Mouse (Mus musculus) kidney, embryonic 15.5 days (tissue): ENCODE results near the gene Dpp4. TPM values are rescaled to one million over a fixed set of nuclear protein-coding genes. Genes with fewer than 3 reads are reported as not detected.

Experiments used
- ATAC-seq: fragments of 200-750 bp; cut with Nextera tagmentation; replicated peaks from 2 replicates; pipeline ENCODE4 v1.8.0; 2017; ENCODE audit warnings: moderate TSS enrichment; ENCODE audit not compliant: low FRiP score
- H3K27ac ChIP-seq: fragments of 300-500 bp; sonication (generic); 2 replicates; pipeline ENCODE4 v1.5.1; 2015; ENCODE audit warnings: mild to moderate bottlenecking, inconsistent platforms
- H3K27me3 ChIP-seq: fragments of 300-500 bp; sonication (generic); 2 replicates; pipeline ENCODE4 v1.6.1; 2015; ENCODE audit warnings: inconsistent platforms
- H3K36me3 ChIP-seq: fragments of 300-500 bp; sonication (generic); 2 replicates; pipeline ENCODE4 v1.6.1; 2015; ENCODE audit warnings: inconsistent platforms
- H3K4me1 ChIP-seq: fragments of 300-500 bp; sonication (generic); 2 replicates; pipeline ENCODE4 v1.6.1; 2015; ENCODE audit warnings: inconsistent platforms
- H3K4me2 ChIP-seq: fragments of 300-500 bp; sonication (generic); 2 replicates; pipeline ENCODE4 v1.6.1; 2015; ENCODE audit warnings: moderate library complexity, mild to moderate bottlenecking, inconsistent platforms
- H3K4me3 ChIP-seq: fragments of 300-500 bp; sonication (generic); replicated peaks from 2 replicates; pipeline ENCODE4 v1.5.1; 2015; ENCODE audit warnings: mild to moderate bottlenecking, inconsistent platforms
- H3K9ac ChIP-seq: fragments of 300-500 bp; sonication (generic); 2 replicates; pipeline ENCODE4 v1.6.1; 2015; ENCODE audit warnings: mild to moderate bottlenecking, inconsistent platforms
- H3K9me3 ChIP-seq: fragments of 300-500 bp; sonication (generic); replicated peaks from 2 replicates; pipeline ENCODE4 v1.6.1; 2016; ENCODE audit warnings: inconsistent platforms
- WGBS: fragments of 180-500 bp; shearing (Covaris S2); methylation state at CpG from one replicate; pipeline ENCODE4 v1.1.7; 2015; ENCODE audit warnings: mixed read lengths; 5-methylcytosine and 5-hydroxymethylcytosine counted together
- polyA plus RNA-seq: library from polyadenylated mRNA; unstranded; fragments of >200 nt; fragmentation: Nextera tagmentation; extraction: Ambion mirVana; gene quantifications from 2 replicates; pipeline ENCODE4 v1.2.1, GENCODE M21; 2015

Dpp4 gene
- polyA plus RNA-seq, 1 experiment from 2014 or later: 82.9 TPM

DNA sequence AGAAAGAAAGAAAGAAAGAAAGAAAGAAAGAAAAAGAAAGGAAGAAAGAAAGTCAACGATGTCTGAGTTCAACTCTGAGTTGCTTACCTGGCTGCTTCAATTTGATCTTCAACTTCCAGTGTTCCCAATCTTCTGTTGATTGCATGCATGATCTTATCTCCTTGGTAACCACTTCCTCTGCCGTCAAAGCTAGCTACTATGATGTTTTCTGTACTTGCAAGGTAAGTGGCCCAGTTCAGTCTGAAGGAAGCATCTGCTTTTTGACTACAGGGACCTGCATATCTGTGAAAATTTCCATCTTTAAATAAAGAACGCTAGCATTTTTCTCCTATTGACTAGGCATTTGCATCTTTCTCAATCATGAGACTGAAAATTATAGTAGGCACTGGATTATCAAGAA lies 60.0 kb downstream of the Dpp4 start:
- Histone ChIP-seq H3K4me2 (no peak overlapping the region), H3K27me3 (no peaks in the 10 kb centered on the region), H3K36me3 (peaks cover 11% of the 10 kb centered on the region), H3K4me3 (no peak overlapping the region), H3K4me1 (no peaks in the 10 kb centered on the region), H3K27ac (no peak overlapping the region), H3K9me3 (no peaks in the 10 kb centered on the region), H3K9ac (no peak overlapping the region)
- 69% methylated on average over 3 of the region's 3 CpGs for WGBS
- no peak for ATAC-seq

GRCm38 (mm10) chr2:62347762-62348161 lies 64.3 kb downstream of the Dpp4 start:
- no peak overlapping the region for H3K9ac ChIP-seq
- no peaks in the 10 kb centered on the region for H3K4me1 ChIP-seq
- H3K27ac ChIP-seq: no peak overlapping the region
- H3K27me3 ChIP-seq: no peaks in the 10 kb centered on the region
- no peak overlapping the region for H3K4me3 ChIP-seq
- H3K4me2 ChIP-seq: no peak overlapping the region
- peaks cover 10% of the 10 kb centered on the region for H3K36me3 ChIP-seq
- 93% methylated on average over 9 of the region's 9 CpGs for WGBS
- ATAC-seq: no peak
- no peaks in the 10 kb centered on the region for H3K9me3 ChIP-seq

DNA sequence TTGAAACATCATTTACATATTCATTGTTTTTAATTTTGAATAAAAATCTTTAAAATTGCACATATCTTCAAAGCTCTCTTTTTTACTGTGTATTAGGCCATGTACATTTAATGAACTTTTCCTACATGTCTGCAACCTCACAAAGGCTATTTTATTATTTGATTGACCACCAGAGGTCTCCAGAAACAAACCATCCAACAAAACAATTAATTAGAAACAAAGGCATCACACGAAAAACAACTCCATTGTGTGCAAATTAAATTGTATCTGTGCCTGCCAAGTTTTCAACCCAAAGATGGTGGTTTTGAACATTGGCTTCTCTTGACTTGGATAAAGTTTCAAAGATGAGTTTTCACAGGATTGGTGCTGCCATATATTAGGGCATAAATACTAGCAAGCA lies 65.3 kb downstream of the Dpp4 start:
- no peaks in the 10 kb centered on the region for H3K9me3 ChIP-seq
- no peaks in the 10 kb centered on the region for H3K4me1 ChIP-seq
- H3K4me2 ChIP-seq: no peak overlapping the region
- H3K4me3 ChIP-seq: no peak overlapping the region
- H3K27ac ChIP-seq: no peak overlapping the region
- 10% methylated on average over 1 of the region's 1 CpGs for WGBS
- H3K27me3 ChIP-seq: no peaks in the 10 kb centered on the region
- no peak overlapping the region for H3K9ac ChIP-seq
- peaks cover 12% of the 10 kb centered on the region for H3K36me3 ChIP-seq
- ATAC-seq: no peak

GRCm38 (mm10) chr2:62344367-62344766 lies 67.7 kb downstream of the Dpp4 start:
- Histone ChIP-seq H3K27me3 (no peaks in the 10 kb centered on the region), H3K9ac (no peak overlapping the region), H3K4me1 (no peaks in the 10 kb centered on the region), H3K4me3 (no peak overlapping the region), H3K36me3 (peaks cover 10% of the 10 kb centered on the region), H3K27ac (no peak overlapping the region), H3K4me2 (no peak overlapping the region), H3K9me3 (no peaks in the 10 kb centered on the region)
- ATAC-seq: no peak
- WGBS: 50% methylated on average over 6 of the region's 6 CpGs

- no peak for ATAC-seq
- H3K4me3 ChIP-seq: no peak overlapping the region
- H3K4me2 ChIP-seq: no peak overlapping the region
- peaks cover 6% of the 10 kb centered on the region; the same call in 1 of the 2 replicates for H3K36me3 ChIP-seq
- no peak overlapping the region for H3K27ac ChIP-seq
- 60% methylated on average over 14 of the region's 14 CpGs for WGBS
- no peaks in the 10 kb centered on the region for H3K27me3 ChIP-seq
- H3K9me3 ChIP-seq: no peaks in the 10 kb centered on the region
- no peak overlapping the region for H3K9ac ChIP-seq
- no peaks in the 10 kb centered on the region for H3K4me1 ChIP-seq
These were observed 70.3 kb downstream of the Dpp4 start for GRCm38 (mm10) chr2:62341734-62342128.

GRCm38 (mm10) chr2:62341061-62341733 lies 70.8 kb downstream of the Dpp4 start:
- Histone ChIP-seq H3K27me3 (no peaks in the 10 kb centered on the region), H3K4me1 (no peaks in the 10 kb centered on the region), H3K4me2 (no peak overlapping the region), H3K9me3 (no peaks in the 10 kb centered on the region), H3K36me3 (peaks cover 6% of the 10 kb centered on the region; the same call in 1 of the 2 replicates), H3K9ac (no peak overlapping the region), H3K27ac (no peak overlapping the region), H3K4me3 (no peak overlapping the region)
- 81% methylated on average over 3 of the region's 3 CpGs for WGBS
- ATAC-seq: no peak

GRCm38 (mm10) chr2:62339222-62339944 lies 72.6 kb downstream of the Dpp4 start:
- H3K27ac ChIP-seq: no peak overlapping the region
- no peak overlapping the region for H3K4me3 ChIP-seq
- no peak for ATAC-seq
- H3K36me3 ChIP-seq: peaks cover 3% of the 10 kb centered on the region; the same call in 1 of the 2 replicates
- no peak overlapping the region for H3K4me2 ChIP-seq
- H3K9ac ChIP-seq: no peak overlapping the region
- no peaks in the 10 kb centered on the region for H3K9me3 ChIP-seq
- no peaks in the 10 kb centered on the region for H3K27me3 ChIP-seq
- 77% methylated on average over 4 of the region's 4 CpGs for WGBS
- no peaks in the 10 kb centered on the region for H3K4me1 ChIP-seq

DNA sequence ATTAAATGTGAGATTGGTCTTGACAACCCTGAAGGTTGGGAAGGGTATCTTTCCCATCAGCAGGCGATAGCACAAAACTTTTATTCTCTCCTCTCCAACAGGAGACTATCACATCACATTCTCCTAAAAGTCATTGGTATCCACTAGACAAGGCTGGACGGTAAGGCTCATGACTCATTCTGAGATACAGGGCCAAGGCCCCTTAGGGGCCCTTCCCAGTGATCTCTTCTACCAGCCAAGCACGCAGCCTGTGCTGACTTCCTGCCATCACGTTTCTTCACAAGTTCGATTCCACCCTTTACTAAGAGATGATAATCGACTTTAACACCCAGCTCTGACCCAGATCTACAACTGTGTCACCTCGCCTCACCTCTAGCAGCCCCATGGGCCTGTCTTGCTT lies 74.9 kb downstream of the Dpp4 start:
- no peaks in the 10 kb centered on the region for H3K4me1 ChIP-seq
- no peak overlapping the region for H3K9ac ChIP-seq
- no peaks in the 10 kb centered on the region for H3K27me3 ChIP-seq
- no peak overlapping the region for H3K4me3 ChIP-seq
- H3K4me2 ChIP-seq: no peak overlapping the region
- no peaks in the 10 kb centered on the region for H3K9me3 ChIP-seq
- ATAC-seq: no peak
- WGBS: 87% methylated on average over 7 of the region's 7 CpGs
- no peak overlapping the region for H3K27ac ChIP-seq
- peaks cover 3% of the 10 kb centered on the region; the same call in 1 of the 2 replicates for H3K36me3 ChIP-seq

DNA sequence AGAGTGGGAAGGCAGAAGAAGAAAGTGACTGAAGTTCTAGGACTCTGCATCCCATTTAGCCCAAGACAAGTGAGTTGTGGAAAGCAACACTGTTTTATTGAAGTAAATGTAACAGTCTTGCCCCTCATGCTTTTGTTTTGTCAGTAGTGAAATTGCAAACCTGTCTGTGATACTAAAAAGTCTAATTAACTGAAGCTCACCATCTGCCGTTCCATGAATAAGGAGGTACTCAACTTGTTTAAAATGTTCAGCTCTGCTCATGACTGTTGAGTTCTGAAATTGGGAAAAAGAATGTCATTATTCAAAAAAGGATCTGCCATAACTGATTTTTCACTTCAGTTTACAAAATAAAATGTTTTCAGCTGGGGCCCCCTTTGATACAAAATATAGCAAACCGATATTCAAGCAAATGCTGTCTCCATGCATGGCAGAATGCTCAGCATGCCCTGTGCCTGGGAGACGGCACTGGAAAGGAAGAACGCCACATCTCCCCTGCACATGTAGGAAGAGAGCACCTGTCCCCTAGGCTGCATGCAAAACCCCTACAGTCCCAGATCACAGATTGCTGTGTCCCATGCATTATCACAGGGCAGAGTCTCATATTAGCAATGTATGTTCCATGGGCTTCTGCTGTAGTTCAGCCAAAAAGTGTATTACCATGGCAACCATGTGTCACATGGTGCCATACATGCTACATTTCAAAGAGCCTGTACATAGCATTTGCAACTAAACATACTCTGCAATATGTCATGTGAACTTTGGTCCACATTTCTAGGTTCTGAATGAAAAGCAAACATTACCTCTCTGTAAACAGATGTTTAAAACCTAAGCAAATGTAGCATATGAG lies 77.4 kb downstream of the Dpp4 start:
- ATAC-seq: no peak
- Histone ChIP-seq H3K27me3 (no peaks in the 10 kb centered on the region), H3K9ac (no peak overlapping the region), H3K36me3 (no peaks in the 10 kb centered on the region), H3K9me3 (no peaks in the 10 kb centered on the region), H3K4me2 (no peak overlapping the region), H3K4me3 (no peak overlapping the region), H3K27ac (no peak overlapping the region), H3K4me1 (no peaks in the 10 kb centered on the region)
- 77% methylated on average over 4 of the region's 4 CpGs for WGBS

- Histone ChIP-seq H3K4me2 (no peak overlapping the region), H3K4me3 (no peak overlapping the region), H3K9me3 (no peaks in the 10 kb centered on the region), H3K4me1 (no peaks in the 10 kb centered on the region), H3K27me3 (no peaks in the 10 kb centered on the region), H3K27ac (no peak overlapping the region), H3K36me3 (no peaks in the 10 kb centered on the region), H3K9ac (no peak overlapping the region)
- WGBS: 79% methylated on average over 8 of the region's 8 CpGs
- ATAC-seq: no peak
These were observed 79.6 kb downstream of the Dpp4 start for GRCm38 (mm10) chr2:62332465-62332864.

DNA sequence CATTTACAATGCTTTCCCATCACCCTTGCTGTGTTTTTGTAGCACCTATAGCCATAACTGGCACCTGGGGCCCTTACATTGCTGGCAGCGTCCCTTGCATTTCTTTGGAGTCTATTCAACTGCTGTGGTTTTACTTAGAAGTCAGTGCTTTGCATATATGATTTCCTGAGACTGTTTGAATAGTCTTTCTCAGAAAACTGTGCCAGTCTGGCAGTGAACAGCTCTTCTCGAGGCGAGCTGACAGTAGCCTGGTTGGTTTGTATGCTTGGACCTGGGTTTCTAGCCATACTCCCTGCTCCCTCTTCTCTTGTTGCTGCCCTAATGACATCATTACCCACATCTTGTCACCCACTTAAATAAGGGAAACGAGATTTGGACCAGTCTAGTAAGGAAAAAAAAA lies 80.1 kb downstream of the Dpp4 start:
- Histone ChIP-seq H3K27me3 (no peaks in the 10 kb centered on the region), H3K9ac (no peak overlapping the region), H3K36me3 (no peaks in the 10 kb centered on the region), H3K27ac (no peak overlapping the region), H3K4me1 (no peaks in the 10 kb centered on the region), H3K4me2 (no peak overlapping the region), H3K9me3 (no peaks in the 10 kb centered on the region), H3K4me3 (no peak overlapping the region)
- 65% methylated on average over 4 of the region's 4 CpGs for WGBS
- no peak for ATAC-seq

GRCm38 (mm10) chr2:62325388-62325787 lies 86.6 kb downstream of the Dpp4 start:
- no peaks in the 10 kb centered on the region for H3K9me3 ChIP-seq
- H3K9ac ChIP-seq: no peak overlapping the region
- H3K36me3 ChIP-seq: no peaks in the 10 kb centered on the region
- no peak overlapping the region for H3K4me3 ChIP-seq
- 86% methylated on average over 2 of the region's 2 CpGs for WGBS
- H3K27me3 ChIP-seq: no peaks in the 10 kb centered on the region
- H3K27ac ChIP-seq: no peak overlapping the region
- H3K4me2 ChIP-seq: no peak overlapping the region
- no peak for ATAC-seq
- H3K4me1 ChIP-seq: no peaks in the 10 kb centered on the region
